Mouse (Mus musculus): ENCODE measurements around the gene BC051019.
A peak's percentile ranks its signal among the peaks of the same experiment; 100 is the strongest.

Gene BC051019

GRCm38 (mm10) chr7:109723697-109724096, at the start of gene BC051019:
BC051019 (minus strand) TSS chr7:109723850.
- DNase-seq = no peak

- DNase-seq = no peak
Measured at GRCm38 (mm10) chr7:109772251-109772650, 48.6 kb upstream of the BC051019 start.

- DNase-seq = no peak
Measured at GRCm38 (mm10) chr7:109768699-109769383, 45.2 kb upstream of the BC051019 start.

GRCm38 (mm10) chr7:109767575-109768350, 44.1 kb upstream of the BC051019 start:
- no peak for DNase-seq

- no peak for DNase-seq
Measured at GRCm38 (mm10) chr7:109764009-109764408, 40.4 kb upstream of the BC051019 start.

GRCm38 (mm10) chr7:109756291-109756690, 32.6 kb upstream of the BC051019 start:
- DNase-seq = no peak

- DNase-seq = no peak
Measured at GRCm38 (mm10) chr7:109754034-109754433, 30.4 kb upstream of the BC051019 start.

- peak; percentile 91 for DNase-seq
Measured at GRCm38 (mm10) chr7:109752008-109752925, 28.6 kb upstream of the BC051019 start, which contains the start of gene Tmem9b. Tmem9b (minus strand) TSS chr7:109752875.

GRCm38 (mm10) chr7:109751427-109752007, 27.9 kb upstream of the BC051019 start:
- DNase-seq = peak; percentile 32

GRCm38 (mm10) chr7:109747747-109748146, 24.1 kb upstream of the BC051019 start:
- DNase-seq = no peak

GRCm38 (mm10) chr7:109741703-109742102, 18.1 kb upstream of the BC051019 start:
- DNase-seq = no peak

GRCm38 (mm10) chr7:109741060-109741459, 17.4 kb upstream of the BC051019 start:
- DNase-seq = no peak

- no peak for DNase-seq
Measured at GRCm38 (mm10) chr7:109739822-109740370, 16.2 kb upstream of the BC051019 start.

- peak; percentile 77 for DNase-seq
Measured at GRCm38 (mm10) chr7:109734806-109735205, 11.2 kb upstream of the BC051019 start.

- no peak for DNase-seq
Measured at GRCm38 (mm10) chr7:109731626-109732025, 8.0 kb upstream of the BC051019 start, which contains the start of gene Ascl3. Ascl3 (minus strand) TSS chr7:109731726.

GRCm38 (mm10) chr7:109723114-109723513, 536 bp downstream of the BC051019 start:
- DNase-seq = no peak

- peak; percentile 43 for DNase-seq
Measured at GRCm38 (mm10) chr7:109722618-109723017, 1.0 kb downstream of the BC051019 start.

- peak; percentile 71 for DNase-seq
Measured at GRCm38 (mm10) chr7:109719286-109719685, 4.4 kb downstream of the BC051019 start.

- DNase-seq = no peak
Measured at GRCm38 (mm10) chr7:109713434-109713982, 10.1 kb downstream of the BC051019 start.

- no peak for DNase-seq
Measured at GRCm38 (mm10) chr7:109712198-109712597, 11.5 kb downstream of the BC051019 start.

GRCm38 (mm10) chr7:109710069-109710468, 13.6 kb downstream of the BC051019 start:
- no peak for DNase-seq

- DNase-seq = peak; percentile 78
Measured at GRCm38 (mm10) chr7:109708961-109709382, 14.7 kb downstream of the BC051019 start.

Measured in kidney, postnatal 10 days (tissue).